Mouse (Mus musculus): ENCODE results near the gene Mex3b. TPM values are rescaled to one million over a fixed set of nuclear protein-coding genes. Genes with fewer than 3 reads are reported as not detected.

Gene Mex3b
- polyA plus RNA-seq, 1 experiment from 2014 or later: 42.9 TPM

DNA sequence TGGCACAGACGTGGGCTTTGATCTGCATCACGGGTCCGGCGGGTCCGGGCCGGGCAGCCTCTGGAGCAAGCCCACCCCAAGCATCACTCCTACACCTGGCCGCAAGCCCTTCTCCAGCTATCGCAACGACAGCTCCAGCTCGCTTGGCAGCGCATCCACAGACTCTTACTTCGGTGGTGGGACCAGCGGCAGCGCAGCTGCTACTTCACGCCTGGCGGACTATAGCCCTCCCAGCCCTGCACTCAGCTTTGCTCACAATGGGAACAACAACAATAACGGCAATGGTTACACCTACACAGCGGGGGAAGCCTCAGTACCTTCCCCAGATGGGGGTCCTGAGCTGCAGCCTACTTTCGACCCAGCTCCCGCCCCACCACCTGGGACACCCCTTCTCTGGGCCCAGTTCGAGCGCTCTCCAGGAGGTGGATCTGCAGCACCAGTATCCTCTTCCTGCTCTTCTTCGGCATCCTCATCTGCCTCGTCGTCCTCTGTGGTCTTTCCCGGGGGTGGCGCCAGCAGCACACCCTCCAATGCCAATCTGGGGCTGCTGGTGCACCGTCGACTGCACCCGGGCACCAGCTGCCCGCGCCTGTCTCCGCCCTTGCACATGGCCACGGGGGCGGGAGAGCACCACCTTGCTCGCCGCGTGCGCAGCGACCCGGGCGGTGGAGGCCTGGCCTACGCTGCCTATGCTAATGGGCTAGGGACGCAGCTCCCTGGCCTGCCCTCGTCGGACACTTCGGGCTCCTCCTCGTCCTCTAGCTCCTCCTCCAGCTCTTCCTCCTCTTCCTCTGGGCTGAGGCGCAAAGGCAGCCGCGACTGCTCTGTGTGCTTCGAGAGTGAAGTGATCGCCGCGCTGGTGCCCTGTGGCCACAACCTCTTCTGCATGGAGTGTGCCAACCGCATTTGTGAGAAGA, 2.4 kb downstream of the Mex3b start:
- peak overlapping the region; percentile 99 for H3K4me3 ChIP-seq (replicated peaks)

DNA sequence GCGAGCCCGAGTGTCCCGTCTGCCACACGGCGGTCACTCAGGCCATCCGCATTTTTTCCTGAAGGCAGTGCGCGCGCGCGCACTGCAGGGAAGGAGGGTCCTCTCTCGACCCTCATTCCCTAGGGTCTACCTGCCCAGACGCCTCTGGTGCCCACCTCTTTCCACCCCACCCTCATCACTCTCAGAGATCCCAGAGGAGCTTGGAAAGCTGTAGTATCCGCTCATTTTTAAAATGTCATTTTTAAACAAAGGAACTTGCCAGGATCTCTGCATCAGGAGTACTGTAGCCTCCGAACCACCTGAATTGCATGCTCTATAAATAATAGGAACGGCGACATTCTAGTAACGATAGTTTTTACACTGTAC, 3.0 kb downstream of the Mex3b start:
- Histone ChIP-seq H3K4me2 (replicated peaks) (peak overlapping the region; percentile 99), H3K27ac (peak overlapping the region; percentile 100), H3K4me3 (replicated peaks) (peak overlapping the region; percentile 99), H3K9ac (replicated peaks) (peak overlapping the region; percentile 100), H3K36me3 (peaks cover 18% of the 10 kb centered on the region), H3K4me1 (replicated peaks) (peaks cover 24% of the 10 kb centered on the region), H3K9me3 (no peaks in the 10 kb centered on the region), H3K27me3 (no peaks in the 10 kb centered on the region)
- WGBS: 7% methylated on average over 18 of the region's 18 CpGs
- no peak for ATAC-seq

More for the DNA sequence above, 2.4 kb downstream of the Mex3b start:
- peak overlapping the region; percentile 100 for H3K9ac ChIP-seq (replicated peaks)
- no peak for ATAC-seq
- H3K27me3 ChIP-seq: no peaks in the 10 kb centered on the region
- H3K4me1 ChIP-seq (replicated peaks): peaks cover 30% of the 10 kb centered on the region
- no peaks in the 10 kb centered on the region for H3K9me3 ChIP-seq
- peaks cover 18% of the 10 kb centered on the region for H3K36me3 ChIP-seq
- peak overlapping the region; percentile 99 for H3K4me2 ChIP-seq (replicated peaks)
- H3K27ac ChIP-seq: peak overlapping the region; percentile 100
- under 1% methylated on average over 54 of the region's 56 CpGs for WGBS

DNA sequence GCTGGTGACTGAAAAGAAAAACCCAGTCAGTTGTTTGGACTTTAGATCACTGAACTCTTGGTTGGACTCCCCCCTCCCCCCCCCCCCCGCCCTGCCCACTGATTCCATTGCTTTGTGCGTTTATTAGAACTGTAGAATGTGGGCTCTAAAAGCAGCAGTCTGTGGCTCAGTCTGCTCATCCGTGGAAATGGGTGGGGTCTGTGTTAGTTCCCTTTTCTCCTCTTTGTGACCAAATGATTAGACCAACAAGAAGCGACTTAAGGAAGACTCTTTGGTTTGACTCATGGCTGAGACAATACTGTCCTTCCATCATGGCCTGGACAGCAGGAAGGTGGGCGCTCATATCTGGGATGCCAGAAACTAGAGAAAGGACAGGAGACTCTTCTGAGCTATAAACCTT, 9.4 kb downstream of the Mex3b start:
- Histone ChIP-seq H3K9ac (replicated peaks) (no peak overlapping the region), H3K27ac (no peak overlapping the region), H3K4me3 (replicated peaks) (no peak overlapping the region), H3K27me3 (no peaks in the 10 kb centered on the region), H3K4me2 (replicated peaks) (no peak overlapping the region), H3K4me1 (replicated peaks) (peaks cover 23% of the 10 kb centered on the region), H3K9me3 (no peaks in the 10 kb centered on the region), H3K36me3 (no peaks in the 10 kb centered on the region)
- 62% methylated on average over 5 of the region's 5 CpGs for WGBS
- no peak for ATAC-seq

DNA sequence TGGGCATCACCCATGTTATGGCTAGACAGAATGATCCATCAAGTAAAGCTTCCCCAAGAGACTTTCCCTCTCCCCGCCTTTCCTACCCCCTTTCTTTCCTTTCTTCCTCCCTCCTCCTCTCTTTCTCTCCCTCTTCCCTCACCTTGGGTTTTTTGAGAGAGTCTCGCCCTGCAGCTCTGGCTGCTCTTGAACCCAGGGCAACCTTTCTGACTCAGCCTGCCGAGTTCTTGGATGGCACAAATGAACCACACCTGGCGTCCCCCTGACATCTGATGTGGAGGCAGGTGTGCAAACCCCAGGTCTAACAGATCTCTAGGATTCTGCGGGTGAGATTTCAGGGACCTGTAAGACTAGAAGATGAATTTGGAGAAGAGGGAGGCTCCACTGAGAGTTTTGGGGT, 12.9 kb downstream of the Mex3b start:
- 92% methylated on average over 5 of the region's 5 CpGs for WGBS
- no peaks in the 10 kb centered on the region for H3K36me3 ChIP-seq
- no peak overlapping the region for H3K4me3 ChIP-seq (replicated peaks)
- no peak overlapping the region for H3K27ac ChIP-seq
- H3K9me3 ChIP-seq: no peaks in the 10 kb centered on the region
- H3K4me1 ChIP-seq (replicated peaks): no peaks in the 10 kb centered on the region
- no peaks in the 10 kb centered on the region for H3K27me3 ChIP-seq
- no peak overlapping the region for H3K9ac ChIP-seq (replicated peaks)
- no peak overlapping the region for H3K4me2 ChIP-seq (replicated peaks)
- ATAC-seq: no peak

DNA sequence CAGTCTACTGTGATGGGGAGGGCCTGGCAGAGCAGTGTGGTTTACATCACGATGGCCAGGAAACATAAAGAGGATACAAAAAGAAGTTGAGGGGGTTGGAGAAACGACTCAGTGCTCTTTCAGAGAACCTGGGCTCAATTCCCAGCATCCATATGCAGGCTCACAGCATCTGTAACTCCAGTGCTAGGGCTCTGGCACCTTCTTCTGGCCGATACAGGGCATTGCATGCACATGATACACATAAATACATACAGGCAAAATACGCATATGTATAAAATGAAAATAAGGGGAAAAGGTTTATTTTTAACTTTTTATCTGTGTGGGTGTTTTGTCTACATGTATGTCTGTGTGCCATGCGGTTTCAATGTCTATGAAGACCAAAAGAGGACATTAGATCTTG, 13.6 kb downstream of the Mex3b start:
- no peak overlapping the region for H3K4me2 ChIP-seq (replicated peaks)
- H3K9ac ChIP-seq (replicated peaks): no peak overlapping the region
- H3K36me3 ChIP-seq: no peaks in the 10 kb centered on the region
- 90% methylated on average over 5 of the region's 5 CpGs for WGBS
- no peak for ATAC-seq
- no peaks in the 10 kb centered on the region for H3K9me3 ChIP-seq
- no peak overlapping the region for H3K4me3 ChIP-seq (replicated peaks)
- H3K27me3 ChIP-seq: no peaks in the 10 kb centered on the region
- H3K27ac ChIP-seq: no peak overlapping the region
- H3K4me1 ChIP-seq (replicated peaks): no peaks in the 10 kb centered on the region

- Histone ChIP-seq H3K4me3 (replicated peaks) (no peak overlapping the region), H3K27ac (no peak overlapping the region), H3K36me3 (no peaks in the 10 kb centered on the region), H3K27me3 (no peaks in the 10 kb centered on the region), H3K4me1 (replicated peaks) (no peaks in the 10 kb centered on the region), H3K9ac (replicated peaks) (no peak overlapping the region), H3K9me3 (no peaks in the 10 kb centered on the region), H3K4me2 (replicated peaks) (no peak overlapping the region)
- no peak for ATAC-seq
- WGBS: 91% methylated on average over 6 of the region's 6 CpGs
These were observed 23.3 kb downstream of the Mex3b start for GRCm38 (mm10) chr7:82890317-82890850.

DNA sequence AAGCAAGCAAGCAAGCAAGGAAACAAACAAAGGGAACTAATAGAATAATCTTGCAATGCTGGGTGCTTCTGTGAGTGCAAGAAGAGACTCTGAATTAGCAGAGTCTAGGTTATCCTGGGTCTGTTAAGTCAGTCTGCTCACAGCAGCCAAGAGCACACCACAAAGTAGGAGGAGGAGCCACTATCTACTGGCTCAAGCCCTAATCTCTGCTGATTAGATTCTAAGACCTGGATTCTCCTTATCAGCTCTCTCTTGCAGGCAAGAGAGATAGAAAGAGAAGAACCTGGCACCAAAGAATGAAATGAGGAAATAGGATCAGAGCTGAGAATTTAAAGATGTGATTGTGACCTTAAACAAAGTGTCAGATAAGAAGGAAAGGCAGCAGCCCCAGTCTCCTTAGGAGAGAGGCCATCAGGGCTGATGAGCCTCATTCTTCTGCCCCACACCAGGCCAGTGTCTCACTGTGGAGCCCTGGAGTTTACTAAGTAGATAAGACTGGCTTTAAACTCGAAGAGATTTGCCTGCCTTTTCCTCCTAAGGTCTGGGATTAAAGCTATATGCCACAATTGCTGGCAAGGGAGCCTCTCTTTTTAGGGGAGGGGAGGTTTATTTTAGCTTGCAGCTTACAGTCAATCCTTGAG, 23.9 kb downstream of the Mex3b start:
- H3K9ac ChIP-seq (replicated peaks): no peak overlapping the region

DNA sequence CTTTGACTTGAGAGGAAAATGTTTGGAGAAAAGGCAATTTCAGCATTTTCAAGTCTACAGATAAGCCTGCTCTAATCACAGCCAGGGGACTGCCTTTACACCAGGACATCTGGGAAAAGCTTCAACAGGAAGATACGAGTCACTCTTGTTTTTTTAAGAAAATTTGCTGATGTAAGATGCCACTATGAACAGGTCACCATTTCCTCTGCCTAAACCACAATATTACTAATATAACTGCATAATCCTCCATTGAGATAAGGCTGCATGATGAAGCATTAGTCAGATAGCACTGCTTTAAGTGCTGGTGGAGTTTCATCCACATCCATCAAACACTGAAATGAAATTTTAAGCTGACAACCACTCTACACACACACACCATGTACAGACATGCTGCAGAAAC, 27.2 kb downstream of the Mex3b start:
- no peak overlapping the region for H3K4me3 ChIP-seq (replicated peaks)
- H3K27ac ChIP-seq: no peak overlapping the region
- no peaks in the 10 kb centered on the region for H3K9me3 ChIP-seq
- no peaks in the 10 kb centered on the region for H3K27me3 ChIP-seq
- no peak overlapping the region for H3K9ac ChIP-seq (replicated peaks)
- WGBS: 78% methylated on average over 1 of the region's 1 CpGs
- no peaks in the 10 kb centered on the region for H3K36me3 ChIP-seq
- H3K4me2 ChIP-seq (replicated peaks): no peak overlapping the region
- ATAC-seq: no peak
- H3K4me1 ChIP-seq (replicated peaks): 0 out of 2 replicates have a peak, but pooled peaks cover 3% of the 10 kb centered on the region

More for the DNA sequence above, 23.9 kb downstream of the Mex3b start:
- H3K4me1 ChIP-seq (replicated peaks): no peaks in the 10 kb centered on the region
- H3K27me3 ChIP-seq: no peaks in the 10 kb centered on the region
- no peak overlapping the region for H3K27ac ChIP-seq
- no peaks in the 10 kb centered on the region for H3K36me3 ChIP-seq
- H3K9me3 ChIP-seq: no peaks in the 10 kb centered on the region
- ATAC-seq: no peak
- 18% methylated on average over 1 of the region's 1 CpGs for WGBS
- no peak overlapping the region for H3K4me2 ChIP-seq (replicated peaks)
- H3K4me3 ChIP-seq (replicated peaks): no peak overlapping the region

DNA sequence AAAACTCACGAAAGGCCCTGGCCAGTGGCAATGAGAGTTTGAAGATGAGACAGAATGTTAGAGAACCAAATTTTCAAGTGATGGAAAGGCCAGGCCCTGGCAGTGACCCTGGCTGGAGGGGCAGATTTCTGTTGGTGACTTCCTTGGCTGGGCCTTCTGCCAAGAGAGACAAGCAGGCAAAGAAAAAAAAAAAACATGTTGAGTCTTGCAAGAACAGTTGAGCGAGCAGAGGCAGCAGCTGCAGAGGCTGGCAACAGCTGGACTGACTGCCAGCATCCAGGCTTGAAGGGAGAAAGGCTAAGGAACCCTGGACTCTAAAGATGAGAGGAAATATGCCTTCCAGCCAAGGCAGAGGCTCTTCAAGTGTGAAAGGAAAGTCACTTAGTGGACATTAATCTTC, 28.5 kb downstream of the Mex3b start:
- WGBS: 80% methylated on average over 2 of the region's 2 CpGs
- H3K9me3 ChIP-seq: no peaks in the 10 kb centered on the region
- no peak overlapping the region for H3K4me2 ChIP-seq (replicated peaks)
- 0 out of 2 replicates have a peak, but pooled peaks cover 3% of the 10 kb centered on the region for H3K4me1 ChIP-seq (replicated peaks)
- H3K27me3 ChIP-seq: no peaks in the 10 kb centered on the region
- no peak overlapping the region for H3K4me3 ChIP-seq (replicated peaks)
- ATAC-seq: no peak
- H3K27ac ChIP-seq: no peak overlapping the region
- no peak overlapping the region for H3K9ac ChIP-seq (replicated peaks)
- H3K36me3 ChIP-seq: no peaks in the 10 kb centered on the region

GRCm38 (mm10) chr7:82896750-82897149, 29.6 kb downstream of the Mex3b start:
- Histone ChIP-seq H3K4me1 (replicated peaks) (0 out of 2 replicates have a peak, but pooled peaks cover 3% of the 10 kb centered on the region), H3K9me3 (no peaks in the 10 kb centered on the region), H3K9ac (replicated peaks) (no peak overlapping the region), H3K4me2 (replicated peaks) (no peak overlapping the region), H3K27ac (no peak overlapping the region), H3K36me3 (no peaks in the 10 kb centered on the region), H3K4me3 (replicated peaks) (no peak overlapping the region), H3K27me3 (no peaks in the 10 kb centered on the region)
- 38% methylated on average over 3 of the region's 3 CpGs for whole genome bisulfite sequencing
- no peak for ATAC-seq

GRCm38 (mm10) chr7:82899459-82900297, 32.5 kb downstream of the Mex3b start:
- H3K27me3 ChIP-seq: no peaks in the 10 kb centered on the region
- H3K4me3 ChIP-seq (replicated peaks): no peak overlapping the region
- H3K9me3 ChIP-seq: no peaks in the 10 kb centered on the region
- H3K4me2 ChIP-seq (replicated peaks): no peak overlapping the region
- 0 out of 2 replicates have a peak, but pooled peaks cover 3% of the 10 kb centered on the region for H3K4me1 ChIP-seq (replicated peaks)
- WGBS: 80% methylated on average over 8 of the region's 8 CpGs
- no peak for ATAC-seq
- H3K36me3 ChIP-seq: no peaks in the 10 kb centered on the region
- no peak overlapping the region for H3K9ac ChIP-seq (replicated peaks)
- no peak overlapping the region for H3K27ac ChIP-seq

Data from midbrain, embryonic 13.5 days (tissue).